Mouse (Mus musculus) urinary bladder, postnatal 4 days (tissue): ENCODE results near the gene Map3k4.

ENCODE experiments used
- DNase-seq, 2 experiments: peaks; one replicate each; pipeline ENCODE4 v3.0.0; 2021 to 2022; ENCODE audit warnings: low spot score in 2 of 2

Gene Map3k4

DNA sequence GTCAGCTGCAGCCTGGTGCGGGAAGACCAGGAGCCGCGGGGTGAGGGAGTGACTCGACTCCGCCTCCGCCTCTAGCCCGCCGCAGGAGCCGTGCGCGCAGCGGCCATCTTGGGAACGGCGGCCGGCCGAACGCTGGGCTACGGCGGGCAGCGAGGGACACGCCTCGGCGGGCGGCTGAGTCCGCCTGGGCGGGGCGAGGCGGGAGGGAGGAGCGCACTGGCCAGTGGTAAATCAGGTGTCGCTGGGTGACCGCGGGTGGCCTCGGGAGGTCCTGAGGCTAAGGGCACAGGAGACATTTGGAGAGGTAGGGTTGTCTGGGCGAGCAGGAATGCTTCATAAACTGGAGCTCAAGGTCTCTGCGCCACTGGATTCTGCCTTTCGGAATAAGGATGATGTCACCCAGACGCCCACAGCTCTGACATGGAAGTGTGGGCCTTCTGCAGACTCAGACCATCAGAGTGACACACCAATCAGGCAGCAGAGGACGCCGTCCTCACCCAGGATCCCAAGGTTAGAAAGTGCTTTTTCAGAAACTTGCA, at the start of gene Map3k4:
Gene Map3k4 (minus strand): TSS at position 134 of the 539 bp plus-strand sequence.
- peak; percentile 93 to 95 for DNase-seq

DNA sequence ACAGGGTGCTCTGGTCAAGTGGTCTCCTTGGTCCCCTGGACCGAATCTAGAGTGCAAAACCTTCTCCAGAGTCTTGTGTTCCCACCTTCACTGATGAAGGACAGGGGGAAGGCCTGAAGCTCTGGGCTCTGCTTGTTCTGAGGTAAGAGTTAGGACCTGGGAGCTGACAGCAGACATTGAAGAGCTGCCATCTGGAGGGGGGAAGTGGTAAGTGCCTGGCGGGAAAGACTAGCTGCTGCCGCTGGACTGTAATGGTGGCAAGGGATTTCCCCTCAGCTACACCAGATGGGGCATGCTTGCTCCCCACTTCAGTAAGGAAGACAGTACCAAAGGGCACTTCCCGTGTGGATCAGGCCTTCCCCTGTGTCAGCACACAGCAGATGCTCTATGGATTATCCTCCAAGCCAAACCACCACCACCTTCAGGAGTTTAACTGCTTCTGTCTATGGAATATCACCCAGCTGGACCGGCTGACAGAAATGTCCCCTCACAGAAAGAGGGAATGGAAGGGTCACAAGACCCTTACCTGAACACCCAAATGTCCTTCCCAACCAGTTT, 48.9 kb upstream of the Map3k4 start:
- peak in 1 of 2 experiments; percentile 44 for DNase-seq

- DNase-seq, result no peak
Measured at GRCm38 (mm10) chr17:12364426-12364735, 45.8 kb upstream of the Map3k4 start.

- DNase-seq, result no peak
Measured at GRCm38 (mm10) chr17:12363601-12364425, 45.2 kb upstream of the Map3k4 start.

DNA sequence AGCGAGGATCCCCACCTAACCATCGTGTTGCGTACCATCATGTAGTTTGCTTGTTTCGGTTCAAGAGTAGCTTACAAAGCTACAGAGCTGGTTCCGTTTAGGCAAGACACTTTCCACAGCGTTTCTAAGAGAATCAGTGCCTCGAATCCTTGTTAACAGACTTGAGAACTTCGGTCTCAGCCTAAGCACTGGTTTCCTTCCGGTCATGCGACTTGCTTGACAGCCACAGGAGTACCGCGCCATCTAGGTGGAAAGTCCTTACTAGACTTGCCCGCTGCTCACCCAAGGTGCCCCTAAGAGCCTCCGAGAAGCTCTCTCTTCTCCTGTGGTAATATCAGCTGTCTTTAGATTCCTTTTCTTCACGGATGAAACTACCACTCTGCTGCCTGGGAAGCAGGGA, 41.3 kb upstream of the Map3k4 start:
- DNase-seq, result no peak

DNA sequence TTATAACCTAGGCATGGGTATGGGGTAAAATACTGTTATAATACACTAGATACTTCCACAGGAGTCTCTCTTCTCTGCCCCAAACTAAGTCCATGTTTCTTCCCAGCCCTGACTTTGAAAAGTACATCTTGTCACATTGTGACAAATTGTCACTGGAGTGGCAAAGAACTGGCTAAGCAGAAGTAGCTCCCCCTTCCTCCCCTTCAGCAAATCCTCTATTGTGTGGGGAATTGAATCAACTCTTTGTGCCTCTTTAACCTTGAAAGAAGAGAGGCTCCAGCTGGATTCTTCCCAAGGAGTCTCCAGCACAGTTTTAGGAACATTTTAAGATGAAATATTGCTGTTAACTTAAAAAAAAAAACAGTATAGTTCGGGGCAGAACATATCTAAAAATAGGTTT, 34.2 kb upstream of the Map3k4 start:
- no peak for DNase-seq

DNA sequence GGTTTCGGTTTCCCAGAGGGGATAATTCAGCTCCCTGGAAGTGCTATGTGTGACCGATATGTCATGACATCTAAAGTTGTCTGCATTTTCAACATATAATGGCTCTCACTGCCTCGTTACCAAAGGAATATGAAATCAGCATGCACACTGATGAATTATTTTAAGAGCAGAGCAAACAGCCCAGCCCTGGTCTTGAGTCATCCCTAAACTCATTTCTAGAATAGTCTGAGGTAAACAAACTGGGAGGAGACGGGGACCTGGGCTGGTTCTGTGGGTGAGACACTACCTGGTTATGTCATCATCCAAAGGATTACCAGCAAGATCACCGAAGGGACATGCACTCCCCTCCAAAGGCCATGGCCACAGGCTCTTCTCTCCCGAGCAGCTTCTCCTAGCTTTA, 33.0 kb upstream of the Map3k4 start:
- no peak for DNase-seq

GRCm38 (mm10) chr17:12347462-12347861, 28.9 kb upstream of the Map3k4 start:
- DNase-seq, result no peak

GRCm38 (mm10) chr17:12343702-12344376, 25.2 kb upstream of the Map3k4 start:
- DNase-seq, result no peak

DNA sequence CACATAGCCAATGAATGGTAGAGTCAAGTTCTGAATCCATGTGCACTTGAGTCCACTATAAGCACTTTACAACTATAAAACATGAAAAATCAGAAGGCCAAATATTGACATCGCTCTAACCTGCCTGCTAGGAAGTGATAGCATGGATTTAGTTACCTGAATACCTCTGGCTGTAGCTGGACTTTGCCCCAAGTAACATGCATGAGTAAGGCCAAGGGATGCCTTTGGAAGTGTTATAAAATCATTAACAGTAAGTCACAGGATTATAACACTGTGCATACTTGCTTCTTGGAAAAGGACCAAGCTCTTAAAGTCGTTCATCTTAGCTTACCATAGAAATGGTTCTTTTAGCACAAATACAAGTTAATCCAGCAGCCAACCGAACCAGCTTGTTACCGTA, 18.6 kb upstream of the Map3k4 start:
- no peak for DNase-seq

- DNase-seq, result no peak
Measured at GRCm38 (mm10) chr17:12336073-12336868, 17.7 kb upstream of the Map3k4 start.

DNA sequence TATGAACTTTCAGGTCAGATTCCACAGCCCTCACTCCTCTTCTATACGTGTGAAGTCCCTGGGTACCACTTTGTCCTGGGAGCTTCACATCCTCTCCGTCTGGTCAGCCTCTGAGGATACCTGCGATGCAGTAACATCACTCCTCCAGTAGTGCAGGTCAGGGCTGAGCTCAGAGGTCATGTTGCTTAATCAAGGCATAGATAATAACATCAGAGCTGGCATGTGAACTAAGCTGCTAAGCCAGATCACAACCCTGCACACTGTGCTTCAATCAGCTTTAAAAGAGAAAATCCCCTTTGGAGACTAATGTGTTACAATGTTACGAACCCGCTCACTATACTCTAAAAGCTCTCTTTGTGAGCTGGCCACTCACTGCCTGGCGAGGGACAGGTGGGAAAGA, 16.5 kb upstream of the Map3k4 start:
- no peak for DNase-seq

DNA sequence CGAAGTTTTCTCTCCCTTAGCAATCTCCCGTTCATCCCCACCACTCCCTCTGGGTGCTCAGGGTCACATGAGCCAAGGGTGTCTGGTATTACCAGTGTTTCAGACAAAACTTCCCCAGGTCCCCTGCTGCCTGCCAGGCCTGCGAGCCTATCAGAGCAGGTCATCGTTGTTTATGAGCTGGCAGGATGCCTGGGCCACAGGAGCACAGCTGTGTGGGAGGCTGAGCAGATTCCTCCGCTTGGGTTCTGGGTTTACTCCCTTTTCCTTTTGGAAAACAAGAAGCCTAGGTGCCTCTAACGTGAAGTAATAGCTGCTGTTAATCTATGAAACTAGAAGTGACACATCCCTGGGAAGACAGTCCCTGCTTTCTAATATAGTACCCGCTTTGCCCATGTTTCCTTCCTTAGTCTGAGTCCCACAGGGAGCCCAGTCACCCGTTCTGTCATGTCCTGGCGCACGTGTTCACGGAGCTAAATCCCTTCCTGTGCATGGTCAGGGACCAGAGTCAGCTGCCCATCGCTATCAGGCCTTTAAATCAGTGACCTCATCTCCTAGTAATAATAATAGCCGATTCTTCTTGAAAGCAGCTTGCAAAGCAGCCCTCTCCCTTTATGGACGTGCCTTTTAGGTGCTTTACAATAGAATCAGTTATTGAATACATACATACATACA, 9.4 kb upstream of the Map3k4 start:
- DNase-seq, result peak; percentile 65 to 79

- DNase-seq, result no peak
Measured at GRCm38 (mm10) chr17:12319786-12320185, 1.2 kb upstream of the Map3k4 start.

GRCm38 (mm10) chr17:12317954-12318651, 493 bp downstream of the Map3k4 start:
- DNase-seq, result peak in 1 of 2 experiments; percentile 54

DNA sequence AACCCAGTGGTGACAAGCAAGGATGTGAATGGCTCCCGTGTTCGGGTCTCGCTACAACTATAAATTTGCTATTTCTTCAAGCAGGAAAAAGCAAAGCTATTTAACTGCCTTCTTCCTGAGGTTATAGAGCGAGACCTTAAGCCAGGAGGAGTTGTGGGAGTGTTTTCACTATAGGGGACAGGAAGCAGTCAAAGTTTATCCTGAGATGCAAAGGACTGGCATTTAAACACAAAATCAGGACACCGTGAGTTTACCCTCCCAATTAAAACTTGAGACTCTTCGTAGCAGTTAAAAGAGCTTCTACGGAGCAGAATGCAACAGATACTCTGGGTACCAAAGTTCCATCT, 1.0 kb downstream of the Map3k4 start:
- no peak for DNase-seq

- DNase-seq, result no peak
Measured at GRCm38 (mm10) chr17:12316251-12316650, 2.3 kb downstream of the Map3k4 start.

- DNase-seq, result no peak
Measured at GRCm38 (mm10) chr17:12312248-12312647, 6.3 kb downstream of the Map3k4 start.

DNA sequence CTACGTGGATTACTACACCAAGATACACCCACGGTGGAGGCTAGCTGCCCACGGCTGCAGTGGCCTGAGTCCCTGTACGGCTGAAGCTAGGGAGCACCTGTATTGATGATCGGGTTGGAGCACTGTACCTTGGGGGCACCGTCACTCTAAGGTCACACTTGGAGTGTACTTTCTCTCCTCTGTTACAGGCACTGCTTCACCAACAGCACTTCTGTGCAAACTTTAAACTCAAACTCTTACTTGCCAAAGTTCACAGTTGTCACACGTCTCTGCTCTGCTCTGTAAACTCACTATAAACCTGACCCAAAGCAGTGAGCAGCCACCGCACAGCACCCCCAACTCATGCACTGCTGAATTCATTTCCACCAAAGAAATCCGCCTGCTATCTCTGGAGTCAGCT, 9.1 kb downstream of the Map3k4 start:
- DNase-seq, result peak in 1 of 2 experiments; percentile 54

DNA sequence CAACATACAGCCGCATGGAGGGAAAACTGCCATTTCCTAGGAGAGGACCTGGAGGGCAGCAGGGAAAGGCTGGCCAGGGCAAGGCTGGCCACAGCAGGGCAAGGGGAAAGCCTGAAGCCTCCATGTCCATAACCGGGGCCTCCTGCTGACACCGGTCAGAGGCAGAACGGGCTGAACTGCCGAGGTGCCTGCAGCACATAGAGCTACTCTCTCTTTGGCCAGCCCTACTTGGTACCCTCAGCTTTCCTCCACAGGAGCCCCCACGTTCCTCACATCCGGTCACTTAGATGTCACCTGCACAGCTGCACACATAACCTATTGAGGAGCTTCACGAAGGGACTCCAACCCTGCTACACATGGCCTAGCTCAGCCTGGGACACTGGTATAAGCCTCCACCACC, 9.5 kb downstream of the Map3k4 start:
- peak in 1 of 2 experiments; percentile 55 for DNase-seq
